Mouse (Mus musculus) lung, adult 2 months (tissue): ENCODE results near the gene Afmid.

Experiments
- CTCF ChIP-seq: fragments of 200-500 bp; IDR thresholded peaks from 2 replicates; pipeline ENCODE4 v1.5.1; 2011; ENCODE audit warnings: mild to moderate bottlenecking, low read length, control low read depth; ENCODE audit not compliant: insufficient read depth
- POLR2A ChIP-seq: fragments of 200-500 bp; IDR thresholded peaks from 2 replicates; pipeline ENCODE4 v1.6.1; 2011; ENCODE audit warnings: low read depth, mild to moderate bottlenecking, control low read depth, low read length, borderline replicate concordance; ENCODE audit errors: extremely low read depth

- TF ChIP-seq CTCF: no peak
- no peak for TF ChIP-seq POLR2A
Measured at GRCm38 (mm10) chr11:117843434-117843833, 17.7 kb downstream of the Afmid start.
